Mouse (Mus musculus) liver, embryonic 13.5 days (tissue): ENCODE data around the gene Rraga. TPM values are rescaled to one million over a fixed set of nuclear protein-coding genes. Genes with fewer than 3 reads are reported as not detected.

ENCODE experiments used
- ATAC-seq: fragments of 200-750 bp; cut with Nextera tagmentation; 2 replicates; pipeline ENCODE4 v1.8.0; 2017; ENCODE audit warnings: low read depth, mild to moderate bottlenecking, moderate number of reproducible peaks, moderate library complexity
- DNase-seq: peaks from one replicate; pipeline ENCODE4 v3.0.0; 2022
- H3K27ac ChIP-seq: fragments of 300-500 bp; sonication (generic); 2 replicates; pipeline ENCODE4 v1.5.1; 2015; ENCODE audit warnings: moderate library complexity, mild to moderate bottlenecking, inconsistent platforms
- H3K27me3 ChIP-seq: fragments of 300-500 bp; sonication (generic); 2 replicates; pipeline ENCODE4 v1.6.1; 2015; ENCODE audit warnings: mild to moderate bottlenecking, inconsistent platforms
- H3K36me3 ChIP-seq: fragments of 300-500 bp; sonication (generic); 2 replicates; pipeline ENCODE4 v1.6.1; 2015; ENCODE audit warnings: mild to moderate bottlenecking, inconsistent platforms
- H3K4me1 ChIP-seq: fragments of 300-500 bp; sonication (generic); replicated peaks from 2 replicates; pipeline ENCODE4 v1.6.1; 2015; ENCODE audit warnings: inconsistent platforms
- H3K4me2 ChIP-seq: fragments of 300-500 bp; sonication (generic); 2 replicates; pipeline ENCODE4 v1.6.1; 2015; ENCODE audit warnings: inconsistent platforms, mild to moderate bottlenecking, moderate library complexity
- H3K4me3 ChIP-seq: fragments of 300-500 bp; sonication (generic); replicated peaks from 2 replicates; pipeline ENCODE4 v1.5.1; 2015; ENCODE audit warnings: mild to moderate bottlenecking, inconsistent platforms
- H3K9ac ChIP-seq: fragments of 300-500 bp; sonication (generic); 2 replicates; pipeline ENCODE4 v1.6.1; 2015; ENCODE audit warnings: mild to moderate bottlenecking, inconsistent platforms
- H3K9me3 ChIP-seq: fragments of 300-500 bp; sonication (generic); replicated peaks from 2 replicates; pipeline ENCODE4 v1.6.1; 2016; ENCODE audit warnings: inconsistent platforms
- WGBS: fragments of 180-500 bp; shearing (Covaris S2); methylation state at CpG from one replicate; pipeline ENCODE4 v1.1.7; 2015; ENCODE audit not compliant: insufficient replicate concordance; 5-methylcytosine and 5-hydroxymethylcytosine counted together
- polyA plus RNA-seq: library from polyadenylated mRNA; unstranded; fragments of >200 nt; fragmentation: Nextera tagmentation; extraction: Ambion mirVana; gene quantifications from 2 replicates; pipeline ENCODE4 v1.2.1, GENCODE M21; 2015

The Rraga gene
- polyA plus RNA-seq, 1 experiment from 2014 or later, result 31.5 TPM

DNA sequence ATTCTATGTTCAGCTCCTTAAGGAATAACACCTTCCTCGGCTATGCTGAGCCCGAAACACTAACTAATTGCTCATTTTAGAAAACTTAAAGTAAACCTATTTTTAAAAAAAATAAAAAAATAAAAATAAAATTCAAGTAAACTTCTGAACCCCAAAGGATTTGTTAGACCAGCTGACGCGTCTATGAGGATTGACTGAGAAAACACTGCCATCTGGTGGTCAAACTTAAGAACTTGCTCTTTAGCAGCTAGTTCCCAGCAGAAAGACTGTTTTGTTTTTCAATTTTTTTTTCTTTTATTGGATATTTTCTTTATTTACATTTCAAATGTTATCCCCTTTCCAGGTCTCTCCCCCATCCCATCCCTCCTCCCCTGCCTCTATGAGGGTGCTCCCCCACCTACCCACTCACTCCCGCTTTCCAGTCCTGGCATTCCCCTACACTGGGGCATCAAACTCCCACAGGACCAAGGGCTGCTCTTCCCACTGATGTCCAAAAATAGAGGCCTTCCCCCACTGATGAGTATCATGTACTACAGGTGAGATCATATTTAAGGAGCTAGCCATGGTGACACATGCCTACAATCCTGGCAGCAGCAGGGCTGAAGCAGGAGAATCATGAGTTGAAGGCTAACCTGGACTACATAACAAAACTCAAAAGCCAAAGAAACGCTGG, 20.3 kb upstream of the Rraga start:
- DNase-seq, result peak; percentile 12

DNA sequence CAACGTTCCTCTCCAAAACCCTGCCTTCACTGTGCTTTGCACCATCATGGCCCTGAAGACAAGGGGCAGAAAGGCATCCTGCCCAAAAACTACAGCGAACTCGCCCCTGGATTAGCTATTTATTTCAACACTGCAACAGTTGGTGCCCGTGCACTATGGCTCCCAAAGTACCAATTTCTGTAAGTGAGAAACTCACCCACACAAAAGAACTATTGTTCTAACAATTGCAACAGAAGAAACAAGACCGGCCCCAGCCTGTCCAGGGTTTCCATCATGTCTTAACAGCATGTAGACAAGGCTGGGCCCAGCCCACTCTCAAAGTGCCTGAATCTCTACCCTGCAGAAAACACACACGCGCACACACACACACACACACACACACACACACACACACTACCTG, 18.1 kb upstream of the Rraga start:
- WGBS, result 66% methylated on average over 7 of the region's 7 CpGs
- no peaks in the 10 kb centered on the region for H3K4me1 ChIP-seq
- H3K4me3 ChIP-seq, result no peak overlapping the region
- DNase-seq, result no peak
- no peak overlapping the region for H3K9ac ChIP-seq
- no peaks in the 10 kb centered on the region for H3K9me3 ChIP-seq
- no peak overlapping the region for H3K4me2 ChIP-seq
- no peak overlapping the region for H3K27ac ChIP-seq
- H3K36me3 ChIP-seq, result no peaks in the 10 kb centered on the region
- H3K27me3 ChIP-seq, result no peaks in the 10 kb centered on the region
- ATAC-seq, result no peak

More for the DNA sequence above, 20.3 kb upstream of the Rraga start:
- no peak for ATAC-seq
- Histone ChIP-seq H3K9ac (no peak overlapping the region), H3K9me3 (no peaks in the 10 kb centered on the region), H3K4me3 (no peak overlapping the region), H3K27ac (no peak overlapping the region), H3K36me3 (no peaks in the 10 kb centered on the region), H3K4me2 (no peak overlapping the region), H3K4me1 (no peaks in the 10 kb centered on the region), H3K27me3 (no peaks in the 10 kb centered on the region)
- 19% methylated on average over 6 of the region's 6 CpGs for WGBS

DNA sequence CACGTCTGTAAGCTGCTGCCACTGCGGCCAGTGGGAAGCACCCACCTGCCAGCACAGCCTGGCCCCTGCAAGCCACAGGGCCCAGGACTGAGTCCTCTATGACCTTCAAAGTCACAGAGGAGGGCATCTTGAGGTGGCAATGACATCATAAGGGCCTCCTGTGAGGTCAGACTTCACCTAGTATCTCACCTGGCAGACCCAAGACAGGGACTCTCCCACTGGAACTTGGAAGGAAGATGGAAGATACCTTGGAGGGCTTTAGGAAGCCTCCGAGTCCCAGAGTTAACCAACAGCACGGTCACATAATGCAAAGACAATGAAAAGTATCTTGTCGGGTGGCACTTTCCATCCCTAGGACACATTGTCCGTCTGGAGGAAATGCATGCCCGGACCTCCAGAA, 17.2 kb upstream of the Rraga start, which contains the start of gene Saxo1:
TSS of gene Saxo1 (minus strand) at position 101 of the 400 bp plus-strand sequence.
- DNase-seq (no peak), ATAC-seq (no peak)
- Histone ChIP-seq H3K4me3 (no peak within 1 kb of the TSS), H3K9ac (no peak within 1 kb of the TSS), H3K27ac (no peak within 1 kb of the TSS), H3K27me3 (no peaks in the 10 kb centered on the region), H3K36me3 (no peaks in the 10 kb centered on the region), H3K4me1 (no peaks in the 10 kb centered on the region), H3K4me2 (no peak within 1 kb of the TSS), H3K9me3 (no peaks in the 10 kb centered on the region)
- WGBS, result 71% methylated on average over 7 of the region's 7 CpGs

DNA sequence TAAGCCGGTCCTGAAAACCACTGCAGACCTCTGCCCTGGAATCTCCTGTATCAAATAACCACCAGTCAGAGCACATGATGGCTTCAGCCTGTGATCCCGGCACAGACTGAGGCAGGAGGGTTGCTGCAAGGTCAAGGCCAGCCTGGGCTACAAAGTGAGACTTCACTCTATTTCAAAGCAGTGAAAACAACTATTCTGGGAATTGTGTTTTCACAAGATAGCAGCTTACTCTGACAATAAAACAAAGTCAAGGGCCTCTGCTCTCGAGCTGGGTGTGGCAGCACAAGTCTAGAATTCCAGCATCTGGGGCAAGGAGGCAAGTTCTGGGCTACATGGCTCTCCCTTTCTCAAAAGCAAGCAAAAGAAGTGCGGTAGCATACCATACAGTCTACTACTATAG, 16.5 kb upstream of the Rraga start:
- H3K4me2 ChIP-seq, result no peak overlapping the region
- DNase-seq (no peak), ATAC-seq (no peak)
- no peaks in the 10 kb centered on the region for H3K9me3 ChIP-seq
- H3K4me3 ChIP-seq, result no peak overlapping the region
- no peaks in the 10 kb centered on the region for H3K27me3 ChIP-seq
- no peak overlapping the region for H3K9ac ChIP-seq
- H3K27ac ChIP-seq, result no peak overlapping the region
- H3K4me1 ChIP-seq, result no peaks in the 10 kb centered on the region
- no peaks in the 10 kb centered on the region for H3K36me3 ChIP-seq
- 57% methylated on average over 4 of the region's 4 CpGs for WGBS

DNA sequence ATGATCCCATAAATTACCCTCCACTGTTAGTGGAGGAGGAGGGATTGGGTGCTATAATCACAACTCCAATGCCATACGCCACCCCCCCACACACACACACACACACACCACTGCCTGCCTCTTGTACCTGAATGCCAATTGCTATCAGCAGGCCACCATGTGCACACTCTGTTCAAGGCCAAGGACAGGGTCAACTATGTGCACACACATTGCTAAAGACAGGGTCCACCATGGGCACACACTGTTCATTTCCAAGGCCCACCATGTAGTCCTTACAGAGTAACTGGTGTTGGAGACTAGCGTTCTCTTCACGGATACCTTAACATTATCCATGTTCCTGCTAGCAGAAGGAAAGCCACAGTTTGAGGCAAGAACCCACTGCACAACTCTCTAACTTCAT, 14.4 kb upstream of the Rraga start:
- H3K9me3 ChIP-seq, result no peaks in the 10 kb centered on the region

DNA sequence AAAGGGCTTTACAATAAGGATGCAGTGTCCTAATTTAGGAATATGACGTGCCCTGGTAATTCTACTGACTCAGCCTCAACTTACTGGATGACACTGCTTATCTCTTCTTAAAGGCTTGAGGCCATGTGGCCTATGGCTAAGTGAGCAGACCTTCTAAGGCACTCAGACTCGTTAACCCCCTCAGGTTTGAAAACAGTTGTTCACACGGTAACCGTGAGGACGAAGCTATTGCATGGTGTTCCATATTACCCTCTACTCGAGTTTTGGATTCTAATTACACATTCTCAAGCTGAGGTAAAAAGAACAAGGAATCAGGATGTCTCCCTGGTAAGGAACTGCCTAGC, 557 bp upstream of the Rraga start:
- Histone ChIP-seq H3K9ac (peak overlapping the region; percentile 95), H3K27ac (peak overlapping the region; percentile 98), H3K4me2 (peak overlapping the region; percentile 82), H3K4me1 (peaks cover 28% of the 10 kb centered on the region), H3K9me3 (no peaks in the 10 kb centered on the region), H3K4me3 (peak overlapping the region; percentile 92), H3K27me3 (peaks cover 5% of the 10 kb centered on the region; the same call in 1 of the 2 replicates), H3K36me3 (peaks cover 12% of the 10 kb centered on the region; the same call in 1 of the 2 replicates)
- ATAC-seq, result peak; percentile 24
- no peak for DNase-seq
- 14% methylated on average over 6 of the region's 6 CpGs for WGBS

More for the DNA sequence above, 14.4 kb upstream of the Rraga start:
- DNase-seq (no peak), ATAC-seq (no peak)
- Histone ChIP-seq H3K36me3 (no peaks in the 10 kb centered on the region), H3K9ac (no peak overlapping the region), H3K27me3 (no peaks in the 10 kb centered on the region), H3K4me2 (no peak overlapping the region), H3K27ac (no peak overlapping the region), H3K4me1 (peaks cover 6% of the 10 kb centered on the region), H3K4me3 (no peak overlapping the region)
- 77% methylated on average over 3 of the region's 3 CpGs for WGBS

DNA sequence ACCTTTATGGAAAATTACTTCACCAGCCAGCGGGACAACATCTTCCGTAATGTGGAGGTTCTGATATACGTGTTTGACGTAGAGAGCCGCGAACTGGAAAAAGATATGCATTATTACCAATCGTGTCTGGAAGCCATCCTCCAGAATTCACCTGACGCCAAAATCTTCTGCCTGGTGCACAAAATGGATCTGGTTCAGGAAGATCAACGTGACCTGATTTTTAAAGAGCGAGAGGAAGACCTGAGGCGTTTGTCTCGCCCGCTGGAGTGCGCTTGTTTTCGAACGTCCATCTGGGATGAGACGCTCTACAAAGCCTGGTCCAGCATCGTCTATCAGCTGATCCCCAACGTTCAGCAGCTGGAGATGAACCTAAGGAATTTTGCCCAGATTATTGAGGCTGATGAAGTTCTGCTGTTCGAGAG, 663 bp downstream of the Rraga start:
- Histone ChIP-seq H3K4me3 (peak overlapping the region; percentile 92), H3K27me3 (peaks cover 5% of the 10 kb centered on the region; the same call in 1 of the 2 replicates), H3K9ac (peak overlapping the region; percentile 95), H3K9me3 (no peaks in the 10 kb centered on the region), H3K4me1 (peaks cover 28% of the 10 kb centered on the region), H3K27ac (peak overlapping the region; percentile 98), H3K36me3 (peaks cover 21% of the 10 kb centered on the region), H3K4me2 (peak overlapping the region; percentile 82)
- no peak for ATAC-seq
- WGBS, result under 1% methylated on average over 20 of the region's 20 CpGs
- peak; percentile 22 for DNase-seq

DNA sequence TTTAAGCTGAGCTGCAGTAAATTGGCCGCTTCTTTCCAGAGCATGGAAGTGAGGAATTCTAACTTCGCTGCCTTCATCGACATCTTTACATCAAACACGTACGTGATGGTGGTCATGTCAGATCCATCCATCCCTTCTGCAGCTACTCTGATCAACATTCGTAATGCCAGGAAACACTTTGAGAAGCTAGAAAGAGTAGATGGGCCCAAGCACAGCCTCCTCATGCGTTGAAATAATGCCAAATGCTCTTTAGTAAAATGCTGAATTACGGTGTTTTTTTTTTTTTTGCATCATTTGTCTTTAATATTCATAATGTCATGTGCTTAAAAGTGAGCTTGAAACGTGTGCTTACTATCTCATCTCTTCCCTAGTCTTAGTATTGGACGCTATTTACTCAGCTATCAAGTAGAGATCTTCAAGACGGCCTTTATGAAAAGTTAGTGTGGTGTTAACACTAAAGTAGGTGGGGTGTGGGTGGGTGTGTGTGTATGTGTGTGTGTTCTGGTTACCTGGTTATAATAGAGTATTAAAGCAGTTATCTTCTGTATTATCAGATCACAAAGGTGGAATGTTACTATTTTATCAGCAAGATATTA, 1.3 kb downstream of the Rraga start:
- ATAC-seq (no peak), DNase-seq (no peak)
- peak overlapping the region; percentile 82 for H3K4me2 ChIP-seq
- H3K27ac ChIP-seq, result peak overlapping the region; percentile 98
- H3K36me3 ChIP-seq, result peaks cover 21% of the 10 kb centered on the region
- peak overlapping the region; percentile 95 for H3K9ac ChIP-seq
- H3K4me3 ChIP-seq, result peak overlapping the region; percentile 92
- peaks cover 28% of the 10 kb centered on the region for H3K4me1 ChIP-seq
- H3K27me3 ChIP-seq, result peaks cover 5% of the 10 kb centered on the region; the same call in 1 of the 2 replicates
- H3K9me3 ChIP-seq, result no peaks in the 10 kb centered on the region
- 6% methylated on average over 11 of the region's 11 CpGs for WGBS

DNA sequence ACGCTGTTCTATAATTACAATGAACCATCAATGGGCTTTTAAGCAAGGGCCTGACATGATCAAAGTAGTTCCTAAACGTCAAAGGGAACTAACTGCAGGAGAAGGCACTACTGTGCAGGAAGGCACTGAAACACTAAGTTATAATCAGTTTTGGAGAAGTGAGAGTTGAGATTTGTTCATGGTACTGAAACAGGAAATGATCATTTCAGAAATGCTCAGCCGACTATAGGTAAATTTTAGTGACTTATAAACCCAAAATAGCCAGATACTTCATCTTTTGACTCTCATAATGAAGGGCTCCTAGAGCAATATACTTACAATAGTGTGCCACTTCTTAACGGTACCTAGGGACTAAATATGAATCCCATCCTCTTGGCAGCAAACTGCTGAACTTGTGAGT, 4.6 kb downstream of the Rraga start:
- peaks cover 49% of the 10 kb centered on the region for H3K36me3 ChIP-seq
- H3K4me1 ChIP-seq, result peaks cover 20% of the 10 kb centered on the region
- H3K4me3 ChIP-seq, result no peak overlapping the region
- H3K27me3 ChIP-seq, result no peaks in the 10 kb centered on the region
- ATAC-seq (no peak), DNase-seq (no peak)
- WGBS, result 62% methylated on average over 4 of the region's 4 CpGs
- H3K9me3 ChIP-seq, result no peaks in the 10 kb centered on the region
- no peak overlapping the region for H3K9ac ChIP-seq
- H3K27ac ChIP-seq, result no peak overlapping the region
- H3K4me2 ChIP-seq, result no peak overlapping the region

DNA sequence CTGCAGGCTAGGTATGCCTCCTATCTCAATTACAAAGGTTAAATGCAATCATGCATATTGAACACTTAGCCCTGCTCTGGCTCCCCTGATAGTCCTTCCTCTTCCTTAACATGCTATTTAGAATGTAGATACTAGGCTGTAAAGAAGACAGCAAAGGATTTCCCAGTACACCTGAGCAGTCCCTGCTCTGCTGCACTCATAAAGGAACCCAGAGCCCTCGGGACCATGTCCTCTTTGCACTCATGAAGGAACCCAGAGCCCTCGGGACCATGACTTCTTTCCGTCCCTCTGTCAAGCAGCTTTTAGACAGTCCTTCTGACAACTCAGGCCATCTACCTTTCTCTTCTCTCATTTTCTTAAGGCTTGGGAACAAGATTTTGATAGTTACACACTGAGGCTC, 5.1 kb downstream of the Rraga start:
- whole genome bisulfite sequencing, result 81% methylated on average over 3 of the region's 3 CpGs
- H3K36me3 ChIP-seq, result peaks cover 55% of the 10 kb centered on the region
- no peak for ATAC-seq

DNA sequence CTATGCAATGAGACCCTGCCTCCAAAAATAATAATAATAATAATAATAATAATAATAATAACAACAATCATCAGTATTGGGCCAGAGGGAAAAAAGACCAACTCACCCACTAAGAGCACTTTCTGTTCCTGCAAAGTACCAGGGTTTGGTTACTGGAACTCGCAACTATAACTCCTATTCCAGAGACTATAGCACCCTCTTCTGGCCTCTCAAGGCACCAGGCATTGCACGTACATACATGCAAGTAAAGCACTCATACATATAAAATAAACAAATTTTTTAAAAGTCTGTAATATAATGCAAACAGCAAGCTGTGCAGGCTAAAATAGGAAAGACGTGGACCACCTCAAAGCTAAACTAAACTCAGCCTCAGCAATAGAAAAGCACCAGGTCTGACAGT, 12.8 kb downstream of the Rraga start:
- Histone ChIP-seq H3K4me1 (peaks cover 2% of the 10 kb centered on the region; the same call in 1 of the 2 replicates), H3K9me3 (no peaks in the 10 kb centered on the region), H3K9ac (no peak overlapping the region), H3K4me3 (no peak overlapping the region), H3K36me3 (peaks cover 80% of the 10 kb centered on the region), H3K27ac (no peak overlapping the region), H3K27me3 (no peaks in the 10 kb centered on the region), H3K4me2 (no peak overlapping the region)
- DNase-seq, result no peak
- 74% methylated on average over 3 of the region's 3 CpGs for whole genome bisulfite sequencing
- ATAC-seq, result no peak

More for the DNA sequence above, 5.1 kb downstream of the Rraga start:
- DNase-seq, result no peak
- no peak overlapping the region for H3K27ac ChIP-seq
- H3K4me3 ChIP-seq, result no peak overlapping the region
- no peaks in the 10 kb centered on the region for H3K9me3 ChIP-seq
- H3K4me2 ChIP-seq, result no peak overlapping the region
- no peaks in the 10 kb centered on the region for H3K27me3 ChIP-seq
- H3K4me1 ChIP-seq, result peaks cover 19% of the 10 kb centered on the region
- H3K9ac ChIP-seq, result no peak overlapping the region

DNA sequence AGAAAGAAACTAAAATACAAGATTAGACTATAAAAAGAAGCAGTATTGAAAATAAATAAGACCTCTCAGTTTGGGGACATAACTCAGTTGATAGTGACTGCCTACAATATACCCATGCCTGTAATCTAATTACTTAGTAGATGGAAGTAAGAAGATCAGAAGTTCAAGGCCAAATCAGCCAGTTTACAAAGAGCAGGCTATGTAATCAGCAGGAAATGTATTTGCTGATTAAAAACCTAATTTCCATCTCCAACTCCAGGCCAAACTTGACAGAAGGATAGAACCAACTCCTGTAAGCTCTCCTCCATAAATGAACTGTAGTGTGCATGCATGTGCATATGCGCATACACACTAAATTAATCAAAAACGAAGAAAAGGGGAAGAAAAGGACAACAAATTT, 15.8 kb downstream of the Rraga start:
- Histone ChIP-seq H3K27me3 (no peaks in the 10 kb centered on the region), H3K4me2 (no peak overlapping the region), H3K4me1 (peaks cover 2% of the 10 kb centered on the region; the same call in 1 of the 2 replicates), H3K9ac (no peak overlapping the region), H3K4me3 (no peak overlapping the region), H3K36me3 (peaks cover 67% of the 10 kb centered on the region), H3K27ac (no peak overlapping the region), H3K9me3 (no peaks in the 10 kb centered on the region)
- 89% methylated on average over 2 of the region's 2 CpGs for WGBS
- DNase-seq, result no peak
- no peak for ATAC-seq
